Mouse (Mus musculus) cerebellum, postnatal 36 days (tissue): ENCODE data around the gene Unc13a.

Experiments used
- DNase-seq, 2 experiments: peaks; one replicate each; pipeline ENCODE4 v3.0.0; 2021 to 2022; ENCODE audit warnings: mixed read lengths in 2 of 2

Unc13a gene

GRCm38 (mm10) chr8:71580201-71580600 lies 91.4 kb downstream of the Unc13a start:
- DNase-seq: no peak

DNA sequence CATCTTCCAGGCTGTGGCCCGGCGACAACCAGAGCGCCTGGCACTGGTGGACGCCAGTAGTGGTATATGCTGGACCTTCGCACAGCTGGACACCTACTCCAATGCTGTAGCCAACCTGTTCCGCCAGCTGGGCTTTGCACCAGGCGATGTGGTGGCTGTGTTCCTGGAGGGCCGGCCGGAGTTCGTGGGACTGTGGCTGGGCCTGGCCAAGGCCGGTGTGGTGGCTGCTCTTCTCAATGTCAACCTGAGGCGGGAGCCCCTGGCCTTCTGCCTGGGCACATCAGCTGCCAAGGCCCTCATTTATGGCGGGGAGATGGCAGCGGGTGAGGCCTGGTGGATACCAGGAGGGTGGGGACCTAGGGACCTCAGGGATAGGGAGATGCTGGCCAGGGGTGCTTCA lies 92.1 kb downstream of the Unc13a start:
- DNase-seq: no peak

DNA sequence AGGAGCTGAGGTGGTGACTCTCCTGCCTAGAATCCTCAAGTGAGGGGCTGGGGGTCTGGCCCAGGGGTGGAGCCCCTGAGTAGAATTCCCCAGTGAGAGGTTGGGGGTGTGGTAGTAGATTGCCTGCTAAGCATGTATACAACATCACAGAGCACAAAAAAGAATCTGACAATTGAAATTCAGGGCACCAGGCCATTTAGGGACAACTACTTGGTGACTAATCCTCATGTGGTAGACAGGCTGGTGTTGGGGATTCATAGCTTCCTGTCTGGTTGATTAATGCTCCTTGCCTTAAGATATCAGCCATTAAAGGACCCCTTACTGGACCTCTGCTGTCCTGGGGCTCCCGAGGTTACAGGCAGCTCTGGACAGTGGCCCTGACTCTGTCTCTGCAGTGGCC lies 92.5 kb downstream of the Unc13a start:
- no peak for DNase-seq

- peak in 1 of 2 experiments; percentile 26 for DNase-seq
Observed at GRCm38 (mm10) chr8:71577856-71578387, 93.6 kb downstream of the Unc13a start.

- no peak for DNase-seq
Observed at GRCm38 (mm10) chr8:71575020-71575419, 96.5 kb downstream of the Unc13a start.

DNA sequence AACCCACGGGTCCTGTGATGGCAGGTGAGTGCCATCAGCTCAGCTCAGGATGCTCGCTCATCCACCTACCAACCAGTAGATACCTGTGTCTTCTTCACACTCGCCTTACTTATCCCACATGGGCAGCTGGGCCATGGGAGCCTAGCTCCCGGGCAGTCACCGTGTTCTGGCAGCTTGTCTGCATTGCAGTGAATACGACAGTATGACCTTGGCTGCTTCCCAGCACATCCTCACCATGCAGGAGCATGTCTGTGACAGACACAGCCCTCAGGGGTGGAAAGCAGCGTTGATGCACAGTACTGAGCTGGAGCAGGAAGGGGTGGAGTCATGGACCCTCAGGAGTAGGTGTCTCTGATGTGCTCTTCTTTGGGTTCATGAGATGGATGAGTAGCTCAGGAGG lies 97.1 kb downstream of the Unc13a start:
- peak in 1 of 2 experiments; percentile 13 for DNase-seq
